In the genomic region with DNA sequence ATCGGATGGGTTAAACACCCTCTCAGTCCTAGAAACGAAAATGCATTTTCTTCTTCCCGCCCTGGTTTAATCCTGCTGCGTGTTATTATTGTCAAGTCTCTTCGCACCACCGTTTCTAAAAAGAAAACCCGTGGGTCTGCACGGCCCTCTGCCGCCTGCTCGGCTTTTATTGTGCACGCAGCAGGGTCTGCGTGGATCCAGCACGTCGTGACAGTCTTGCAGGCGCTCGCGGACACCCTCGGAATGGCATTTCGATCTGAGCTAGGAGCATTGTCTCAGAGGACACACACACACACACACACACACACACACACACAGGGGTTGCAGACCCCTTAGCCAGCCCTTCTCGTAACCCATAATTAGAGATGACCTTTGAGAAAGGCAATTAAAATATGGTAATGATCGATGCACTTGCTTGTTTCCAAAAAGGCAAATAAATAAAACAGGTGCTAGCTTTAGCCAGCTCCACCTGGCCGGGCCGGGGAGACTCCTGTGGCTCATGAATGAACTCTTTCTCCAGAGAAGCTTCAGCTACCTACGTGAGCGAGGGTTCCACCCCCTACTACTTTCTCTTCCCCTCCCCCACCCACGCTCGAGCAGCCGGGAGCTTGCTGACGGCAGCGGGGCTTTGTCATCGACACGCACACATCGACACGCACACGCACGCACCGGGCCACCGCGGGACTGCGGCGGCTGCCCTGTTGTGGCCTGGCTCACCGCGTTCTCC, we compare ENCODE assay signal across 8 mouse cellular contexts. TPM values are rescaled to one million over a fixed set of nuclear protein-coding genes. Genes with fewer than 3 reads are reported as not detected.
DNase-seq lines count a peak whose midpoint lies in the region; ATAC-seq lines count a peak whose summit lies in the region.

No protein-coding gene starts in this region.

- peaks cover 81% of the 10 kb centered on the region for H3K27me3 ChIP-seq in heart, embryonic 10.5 days (ENCODE audit: insufficient read depth, poor library complexity, severe bottlenecking)
- peaks cover 66% of the 10 kb centered on the region for H3K27me3 ChIP-seq in midbrain, embryonic 11.5 days (ENCODE audit: control insufficient read depth, insufficient read depth, low read length)

- H3K36me3 ChIP-seq in heart, embryonic 10.5 days: no peaks in the 10 kb centered on the region
- H3K36me3 ChIP-seq in midbrain, embryonic 11.5 days (ENCODE audit: control insufficient read depth, insufficient read depth, low read length): no peaks in the 10 kb centered on the region

- H3K4me3 ChIP-seq in heart, embryonic 10.5 days: peak overlapping the region; percentile 55
- peak overlapping the region; percentile 16 for H3K4me3 ChIP-seq in midbrain, embryonic 11.5 days (ENCODE audit: low read depth, low read length)

- ATAC-seq in inflammation-experienced regulatory T-cells, adult 6 months: peak; percentile 64
- ATAC-seq in midbrain, embryonic 11.5 days (ENCODE audit: low FRiP score): peak; percentile 33; the same call in 1 of the 2 replicates

- DNase-seq in heart, embryonic 10.5 days (ENCODE audit: low spot score): no peak
- DNase-seq in heart, adult 9 months (ENCODE audit: low spot score in 2 of 2): no peak
- DNase-seq in CD4-positive, CD25-positive, alpha-beta regulatory T cell, adult 2 months (ENCODE audit: low read depth, low spot score): peak; percentile 87
- DNase-seq in embryo, embryonic 11 days: peak; percentile 68
- peak; percentile 89 for DNase-seq in midbrain, embryonic 11.5 days (ENCODE audit: low spot score, missing footprints)
- DNase-seq in thymus, postnatal 25 days: peak; percentile 47
- DNase-seq in layer of hippocampus, postnatal 14 days (ENCODE audit: low spot score in 2 of 2): no peak

- peak overlapping the region; percentile 84 for H3K27ac ChIP-seq in heart, embryonic 10.5 days
- no peak overlapping the region for H3K27ac ChIP-seq in midbrain, embryonic 11.5 days (ENCODE audit: low read depth, low read length)

- H3K9ac ChIP-seq in midbrain, embryonic 11.5 days (ENCODE audit: low read length): peak overlapping the region; percentile 36

- peaks cover 44% of the 10 kb centered on the region for H3K4me1 ChIP-seq in heart, embryonic 10.5 days
- H3K4me1 ChIP-seq in midbrain, embryonic 11.5 days (ENCODE audit: control insufficient read depth, insufficient read depth, low read length): peaks cover 11% of the 10 kb centered on the region

- H3K9me3 ChIP-seq in heart, embryonic 10.5 days: no peaks in the 10 kb centered on the region
- no peaks in the 10 kb centered on the region for H3K9me3 ChIP-seq in midbrain, embryonic 11.5 days (ENCODE audit: control insufficient read depth, low read length)

- 4% methylated on average over 43 of the region's 43 CpGs for WGBS in heart, embryonic 10.5 days
- WGBS in midbrain, embryonic 11.5 days: 3% methylated on average over 43 of the region's 43 CpGs

- H3K4me2 ChIP-seq in midbrain, embryonic 11.5 days: peak overlapping the region; percentile 42

RNA-seq across cellular contexts. Expression of a gene that starts 8.7 kb away (rescaled TPM):
- 17.5 and 20.8 TPM in 2 replicates for polyA plus RNA-seq in heart, embryonic 10.5 days (2016; fragmentation: Nextera tagmentation; extraction: Ambion mirVana)
- polyA plus RNA-seq in inflammation-experienced regulatory T-cells, adult 6 months (2017; shearing (Covaris generic)): 10 to 100 TPM; 15.1 to 28.3 (median 23.8) TPM
- 26.3 and 27.7 TPM in 2 replicates for polyA plus RNA-seq in midbrain, embryonic 11.5 days (2014; fragmentation: Nextera tagmentation; extraction: Ambion mirVana)
- 10 to 100 TPM; 18.6 to 19.1 TPM for total RNA-seq in layer of hippocampus, postnatal 14 days (2021)

Comparison
In these comparisons a context has a peak if more than half of its experiments do, and no peak if none do; other contexts are left out.
1. DNase-seq: peak in CD4-positive, CD25-positive, alpha-beta regulatory T cell, adult 2 months (single experiment), embryo, embryonic 11 days (single experiment), midbrain, embryonic 11.5 days (single experiment) and thymus, postnatal 25 days (single experiment); none in heart, embryonic 10.5 days (single experiment), heart, adult 9 months (0 of 2) and layer of hippocampus, postnatal 14 days (0 of 2).